Mouse (Mus musculus) brain, embryonic 14.5 days (tissue): Measurements from ENCODE around the gene A3galt2. TPM values are rescaled to one million over a fixed set of nuclear protein-coding genes. Genes with fewer than 3 reads are reported as not detected.
A peak's percentile ranks its signal among the peaks of the same experiment; 100 is the strongest.

ENCODE experiments used
- DNase-seq: peaks from one replicate; pipeline ENCODE4 v3.0.0-alpha.2; 2011; ENCODE audit warnings: low read depth
- CTCF ChIP-seq: fragments of 200-500 bp; IDR thresholded peaks from 2 replicates; pipeline ENCODE4 v1.5.1; 2012; ENCODE audit warnings: inconsistent platforms, mild to moderate bottlenecking, moderate library complexity, borderline replicate concordance; ENCODE audit not compliant: insufficient read depth, insufficient read length; ENCODE audit errors: extremely low read depth
- POLR2A ChIP-seq: fragments of 200-500 bp; IDR thresholded peaks from 2 replicates; pipeline ENCODE4 v1.6.1; 2012; ENCODE audit warnings: mild to moderate bottlenecking, inconsistent platforms, borderline replicate concordance; ENCODE audit not compliant: poor library complexity, insufficient read depth, insufficient read length, severe bottlenecking; ENCODE audit errors: extremely low read depth
- polyA plus RNA-seq: library from polyadenylated mRNA; depleted of rRNA; stranded (reverse); fragments of >200 nt; gene quantifications from 2 replicates; pipeline ENCODE4 v1.2.3, GENCODE M21; 2012

The A3galt2 gene
- polyA plus RNA-seq, 1 experiment: 4.6 TPM

GRCm38 (mm10) chr4:128716731-128717130 is 38.4 kb upstream of the A3galt2 start:
- DNase-seq: peak; percentile 68
- TF ChIP-seq POLR2A (no peak), CTCF (no peak)

- TF ChIP-seq CTCF (no peak), POLR2A (no peak)
- DNase-seq: peak; percentile 95
Observed at GRCm38 (mm10) chr4:128720110-128720509, 35.1 kb upstream of the A3galt2 start.

- peak; percentile 55 for DNase-seq
- no peak for TF ChIP-seq CTCF
- TF ChIP-seq POLR2A: no peak
Observed at GRCm38 (mm10) chr4:128721061-128721648, 34.0 kb upstream of the A3galt2 start.

DNA sequence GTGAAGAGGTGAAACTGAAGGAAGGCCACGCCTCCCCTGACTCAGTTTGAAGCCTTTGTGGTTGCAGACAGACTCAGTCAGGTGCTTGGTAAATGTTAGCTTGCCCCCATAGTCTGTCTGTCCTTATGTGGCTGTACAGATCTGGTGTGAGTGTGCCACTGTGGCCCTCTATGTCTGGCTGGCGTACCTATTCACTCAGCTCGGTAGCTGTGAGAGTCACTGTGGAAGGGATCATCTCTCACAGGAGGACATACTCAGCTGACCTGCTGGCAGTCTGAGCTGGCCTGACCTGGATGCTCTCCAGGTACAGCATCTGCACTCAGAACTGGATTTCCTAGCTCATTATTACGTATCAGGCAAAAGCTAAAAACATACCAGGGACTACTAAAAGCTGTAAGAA is 33.4 kb upstream of the A3galt2 start:
- no peak for TF ChIP-seq CTCF
- TF ChIP-seq POLR2A: no peak

GRCm38 (mm10) chr4:128722932-128723331 is 32.2 kb upstream of the A3galt2 start:
- no peak for DNase-seq
- TF ChIP-seq CTCF (no peak), POLR2A (no peak)

More for the DNA sequence above, 33.4 kb upstream of the A3galt2 start:
- DNase-seq: no peak

- no peak for DNase-seq
- TF ChIP-seq POLR2A (no peak), CTCF (no peak)
Observed at GRCm38 (mm10) chr4:128723431-128723830, 31.7 kb upstream of the A3galt2 start.

GRCm38 (mm10) chr4:128724059-128724458 is 31.1 kb upstream of the A3galt2 start:
- TF ChIP-seq POLR2A (no peak), CTCF (no peak)
- no peak for DNase-seq

DNA sequence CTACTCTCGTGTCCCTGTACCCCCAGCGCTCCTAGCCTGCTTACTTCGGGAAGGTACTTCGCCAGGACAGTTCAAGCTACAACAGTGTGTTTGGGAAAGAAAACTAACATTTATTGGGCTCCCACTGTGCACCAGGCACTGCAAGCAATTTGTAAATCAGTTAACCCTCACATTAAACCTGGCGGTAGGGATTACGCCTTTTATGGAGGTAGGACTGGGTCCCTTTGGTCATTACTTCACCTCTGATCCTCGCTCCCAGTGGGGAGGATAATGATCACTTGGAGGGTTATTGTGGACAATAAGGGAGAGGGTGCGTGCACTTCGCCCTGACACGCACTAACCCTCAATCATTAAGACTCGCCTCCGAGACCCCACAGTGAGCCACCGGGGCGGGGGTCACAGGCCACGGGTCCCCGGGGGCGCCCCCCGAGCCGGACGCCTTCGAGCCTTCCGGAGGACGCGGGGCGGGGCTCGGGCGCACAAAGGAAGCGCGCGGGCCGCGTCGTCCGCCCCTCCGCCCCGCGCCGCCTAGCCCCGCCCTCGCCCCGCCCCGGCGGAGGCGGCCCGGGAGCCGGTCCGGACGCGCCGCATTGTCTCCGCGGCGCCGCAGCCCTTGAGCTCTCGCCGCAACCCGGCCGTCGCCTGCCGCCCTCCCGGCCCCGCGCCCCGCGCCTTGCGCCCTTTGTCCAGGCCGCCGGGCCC is 28.0 kb upstream of the A3galt2 start:
- peak; percentile 91 for DNase-seq

GRCm38 (mm10) chr4:128727721-128728430 is 27.3 kb upstream of the A3galt2 start:
- TF ChIP-seq POLR2A (no peak), CTCF (no peak)
- peak; percentile 44 for DNase-seq

More for the DNA sequence above, 28.0 kb upstream of the A3galt2 start:
- TF ChIP-seq POLR2A (peak; percentile 97), CTCF (no peak)

DNA sequence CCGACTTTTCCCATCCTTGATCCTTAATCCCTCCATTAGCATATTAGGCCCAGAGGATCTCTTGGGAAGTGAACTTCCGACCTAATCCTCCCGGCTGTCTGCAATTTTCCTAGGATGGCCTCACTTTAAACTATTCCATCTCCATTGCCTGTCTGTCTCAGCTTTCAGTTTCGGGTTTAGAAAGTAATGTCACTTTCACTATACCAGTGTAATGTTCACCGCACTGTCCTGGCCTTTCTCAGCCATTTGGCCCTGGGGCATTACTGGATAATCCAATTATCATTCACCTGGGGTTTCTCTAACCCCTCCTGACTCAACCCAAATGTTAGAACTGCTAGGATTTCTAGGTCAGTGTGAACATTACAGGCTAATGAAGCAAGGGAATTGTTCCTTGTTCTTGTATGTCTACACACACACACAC is 26.7 kb upstream of the A3galt2 start:
- no peak for TF ChIP-seq CTCF
- TF ChIP-seq POLR2A: no peak
- DNase-seq: peak; percentile 48

DNA sequence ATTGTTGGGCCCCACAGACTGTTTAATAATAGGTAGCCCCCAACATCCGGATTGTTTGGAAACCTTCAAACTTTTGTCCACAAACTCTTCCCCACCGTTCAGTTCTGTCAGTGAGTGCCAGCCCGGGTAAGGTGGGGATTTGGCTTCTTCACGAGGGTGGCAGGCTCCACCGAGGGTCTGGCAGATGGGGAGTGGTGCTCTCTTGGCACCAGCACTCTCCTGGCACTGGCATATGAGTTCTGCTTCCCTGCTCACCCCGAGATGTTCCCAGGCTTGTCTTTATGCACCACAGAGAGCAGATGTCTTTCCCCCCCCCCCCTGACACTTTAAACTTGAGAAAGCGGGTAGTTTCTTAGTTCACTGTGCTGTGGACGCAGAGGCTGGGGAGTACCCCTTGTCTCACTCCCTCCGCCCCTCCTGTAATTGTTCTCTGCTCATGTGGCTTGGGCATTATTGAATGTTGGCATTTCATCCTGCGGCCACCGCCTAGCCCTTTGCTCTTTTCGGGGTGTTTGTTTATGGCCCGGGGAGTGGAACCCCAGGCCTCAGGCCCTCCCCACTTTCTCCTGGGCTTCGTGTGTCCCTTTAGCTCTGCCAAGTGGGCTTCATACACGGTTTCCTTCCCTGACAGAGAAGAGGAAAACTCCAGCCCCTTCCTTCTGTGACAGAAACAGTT is 26.0 kb upstream of the A3galt2 start:
- DNase-seq: peak; percentile 92
- TF ChIP-seq POLR2A (no peak), CTCF (no peak)
